Mouse (Mus musculus) frontal cortex, postnatal 36 days (tissue): ENCODE results near the gene Gng2.
"Not testable (repeated sequence)": the region's sequence is repeated elsewhere in the genome, so short reads cannot be mapped to it uniquely, and the experiment has no call there.

ENCODE experiments used
- DNase-seq, 2 experiments: peaks; one replicate each; pipeline ENCODE4 v3.0.0; 2022; ENCODE audit warnings: low spot score in 2 of 2

Gene Gng2

DNA sequence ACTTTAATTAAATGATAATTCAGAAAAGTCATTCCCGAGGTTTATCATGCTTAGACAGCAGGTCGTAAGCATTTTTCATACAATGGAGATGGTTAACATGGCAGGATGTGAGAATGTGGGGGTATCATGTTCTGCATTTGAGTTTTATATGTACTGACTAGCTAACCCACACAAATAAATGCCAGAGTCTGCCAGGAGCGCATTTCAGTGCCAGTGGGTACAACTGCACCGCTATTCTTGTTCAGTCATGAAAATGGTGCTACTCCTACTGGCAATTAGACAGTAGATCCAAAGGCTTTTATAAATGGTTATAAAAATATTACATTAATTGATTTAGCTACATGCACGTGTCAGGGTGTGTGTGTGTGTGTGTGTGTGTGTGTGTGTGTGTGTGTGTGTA lies 38.9 kb downstream of the Gng2 start:
- DNase-seq = no peak

- DNase-seq = no peak
Measured at GRCm38 (mm10) chr14:19935084-19935483, 42.3 kb downstream of the Gng2 start.

- DNase-seq = no peak
Measured at GRCm38 (mm10) chr14:19933314-19933713, 44.1 kb downstream of the Gng2 start.

- DNase-seq = no peak
Measured at GRCm38 (mm10) chr14:19927879-19928278, 49.5 kb downstream of the Gng2 start.

GRCm38 (mm10) chr14:19927156-19927555 lies 50.3 kb downstream of the Gng2 start:
- no peak for DNase-seq

- DNase-seq = no peak
Measured at GRCm38 (mm10) chr14:19926312-19926711, 51.1 kb downstream of the Gng2 start.

DNA sequence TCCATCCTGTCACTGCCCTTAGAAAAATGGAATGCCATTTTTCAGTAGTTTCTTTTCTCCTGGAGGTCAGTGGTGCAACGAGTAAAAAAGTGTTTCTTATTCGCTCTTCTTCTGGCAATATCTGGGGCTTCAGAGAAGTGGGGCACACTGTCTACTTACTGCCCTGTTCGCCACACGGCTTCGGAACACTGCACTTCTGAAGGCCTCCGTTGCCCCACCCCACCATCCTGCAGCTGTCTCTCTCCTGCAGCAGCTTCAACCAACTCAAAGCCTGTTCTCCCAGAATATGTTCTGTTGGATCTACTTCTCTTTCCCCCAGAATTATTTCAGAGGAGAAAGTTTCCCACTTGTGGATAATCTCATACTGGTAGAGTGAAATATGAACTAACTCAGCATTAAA lies 52.3 kb downstream of the Gng2 start:
- no peak for DNase-seq

GRCm38 (mm10) chr14:19924086-19924485 lies 53.3 kb downstream of the Gng2 start:
- DNase-seq = no peak

DNA sequence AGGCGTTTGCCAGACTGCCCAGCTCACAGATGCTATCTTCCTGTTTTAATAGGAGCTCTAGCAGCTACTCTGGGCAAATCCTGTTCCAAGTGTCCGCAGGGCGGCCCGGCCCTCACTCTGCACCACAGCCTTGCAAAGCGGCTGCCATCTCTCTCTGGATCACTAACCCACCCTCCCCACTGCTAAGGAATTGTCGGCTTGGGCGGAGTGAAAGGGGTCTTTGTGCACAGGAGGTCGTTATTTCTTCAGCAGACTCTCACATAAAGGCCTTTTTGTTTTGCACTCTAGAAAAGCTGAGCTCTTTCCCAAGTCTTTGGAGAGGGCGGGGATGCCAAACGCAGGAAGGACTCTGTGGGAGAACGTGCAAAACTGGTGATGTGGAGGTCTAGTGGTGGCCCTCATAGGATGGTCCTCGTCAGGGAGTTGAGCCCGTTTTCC lies 57.2 kb downstream of the Gng2 start:
- no peak for DNase-seq

DNA sequence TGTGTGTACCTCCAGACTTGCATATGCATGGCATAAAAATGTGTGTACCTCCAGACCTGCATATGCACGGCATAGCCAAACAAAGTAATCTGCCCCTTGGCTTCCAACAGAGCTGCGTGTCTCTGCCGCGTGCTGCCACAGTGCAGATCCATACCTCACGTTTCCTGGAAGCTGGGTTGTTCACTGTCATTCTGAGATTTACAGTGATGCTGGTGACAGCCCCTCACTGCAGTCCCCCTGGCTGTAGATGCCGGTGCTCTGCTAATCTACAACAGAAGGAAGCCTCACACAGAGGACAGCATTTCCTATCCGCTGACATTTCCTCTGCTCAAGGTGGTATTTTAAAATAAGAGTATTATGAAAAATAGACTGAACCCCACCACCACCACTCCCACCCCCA lies 57.6 kb downstream of the Gng2 start:
- no peak for DNase-seq

GRCm38 (mm10) chr14:19917534-19917933 lies 59.9 kb downstream of the Gng2 start:
- no peak for DNase-seq

- no peak for DNase-seq
Measured at GRCm38 (mm10) chr14:19916315-19916714, 61.1 kb downstream of the Gng2 start.

GRCm38 (mm10) chr14:19912891-19913290 lies 64.5 kb downstream of the Gng2 start:
- no peak for DNase-seq

- DNase-seq = peak; percentile 60 to 61
Measured at GRCm38 (mm10) chr14:19905615-19906014, 71.8 kb downstream of the Gng2 start.

GRCm38 (mm10) chr14:19904821-19905220 lies 72.6 kb downstream of the Gng2 start:
- DNase-seq = no peak

DNA sequence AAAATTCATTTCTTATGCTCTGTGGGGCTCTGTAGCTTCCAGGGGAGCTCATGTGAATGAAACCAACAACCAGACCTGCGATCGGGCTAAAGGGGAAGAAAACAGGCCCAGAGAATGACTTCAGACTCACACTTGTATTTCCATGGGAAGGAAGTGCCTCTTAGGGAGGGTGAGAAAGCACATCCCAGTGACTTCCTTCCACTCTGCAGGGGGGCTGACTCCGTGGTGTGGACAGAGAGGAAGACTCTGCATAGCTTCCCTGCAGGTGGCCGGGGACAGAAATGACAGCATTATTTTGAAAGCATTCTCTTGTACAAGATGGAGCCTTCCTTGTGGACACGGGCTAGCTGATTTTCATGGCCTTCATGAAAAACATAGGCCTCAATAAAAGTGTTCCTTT lies 73.4 kb downstream of the Gng2 start:
- no peak for DNase-seq

GRCm38 (mm10) chr14:19900492-19900891 lies 76.9 kb downstream of the Gng2 start:
- no peak for DNase-seq

DNA sequence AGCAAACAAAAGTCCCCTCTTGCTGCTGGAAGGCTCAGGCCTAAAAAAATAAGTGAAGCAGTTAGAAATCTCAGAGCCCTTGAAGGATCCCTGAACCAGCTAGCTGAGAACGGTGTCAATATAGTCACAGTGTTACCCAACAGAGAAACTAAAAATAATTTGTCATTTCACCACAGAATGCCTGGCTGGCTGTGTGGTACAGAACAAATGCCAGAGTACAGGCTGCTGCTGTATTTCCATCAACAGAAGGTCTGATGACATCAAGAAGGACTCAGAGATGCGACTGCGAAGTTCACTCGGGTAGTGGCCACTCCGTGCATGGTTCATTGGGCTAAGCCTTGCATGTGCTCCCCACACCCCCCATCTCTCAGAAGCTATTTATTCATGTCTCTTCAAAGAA lies 89.9 kb downstream of the Gng2 start:
- DNase-seq = peak; percentile 42 to 62

- DNase-seq = not testable (repeated sequence)
Measured at GRCm38 (mm10) chr14:19884431-19884830, 93.0 kb downstream of the Gng2 start.

- peak in 1 of 2 experiments; percentile 13 for DNase-seq
Measured at GRCm38 (mm10) chr14:19874201-19874807, 103.1 kb downstream of the Gng2 start.

DNA sequence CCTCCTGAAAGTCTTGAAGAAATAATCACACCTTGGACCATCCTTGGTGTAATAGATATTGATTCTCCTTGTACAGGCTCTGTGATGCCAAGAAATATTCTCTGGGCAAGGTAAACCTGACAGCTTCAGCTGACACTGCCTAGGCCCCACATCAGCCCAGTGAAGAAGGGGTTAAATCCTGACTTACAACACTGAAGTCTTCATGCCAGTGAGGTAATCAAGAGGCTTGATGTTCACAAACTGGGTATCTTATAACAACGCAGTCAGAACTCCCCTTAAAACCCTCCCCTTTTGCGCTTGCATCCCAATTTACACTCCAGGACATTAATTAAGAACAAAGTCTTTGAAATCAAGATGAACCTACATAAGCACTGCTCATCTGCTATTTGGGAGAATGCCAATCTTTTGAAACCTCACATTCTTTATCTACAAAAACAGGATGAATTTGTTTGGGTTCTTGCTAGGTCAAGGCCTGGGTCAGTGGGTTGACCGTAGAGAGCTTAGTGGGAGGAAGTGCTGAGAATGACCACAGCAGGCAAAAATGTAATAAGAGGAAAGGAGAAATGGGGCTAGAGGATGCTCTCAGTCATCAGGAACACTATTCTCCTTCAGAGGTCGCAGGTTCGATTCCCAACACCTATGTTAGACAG lies 110.0 kb downstream of the Gng2 start:
- no peak for DNase-seq

DNA sequence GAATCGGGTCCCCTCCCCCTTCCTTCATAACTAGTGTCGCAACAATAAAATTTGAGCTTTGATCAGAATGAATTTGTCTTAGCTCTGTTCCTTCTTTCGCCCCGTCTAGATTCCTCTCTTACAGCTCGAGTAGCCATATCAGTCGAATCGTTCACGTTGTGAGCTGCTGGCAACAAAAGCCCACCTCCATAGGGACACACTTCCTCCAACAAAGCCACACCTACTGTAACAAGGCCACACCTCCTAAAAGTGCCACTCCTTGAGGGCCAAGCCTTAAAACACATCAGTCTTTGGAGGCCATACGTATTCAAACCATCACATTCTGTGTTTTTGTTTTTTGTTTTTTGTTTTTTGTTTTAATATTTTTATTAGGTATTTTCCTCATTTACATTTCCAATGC lies 112.3 kb downstream of the Gng2 start:
- DNase-seq = not testable (repeated sequence)

DNA sequence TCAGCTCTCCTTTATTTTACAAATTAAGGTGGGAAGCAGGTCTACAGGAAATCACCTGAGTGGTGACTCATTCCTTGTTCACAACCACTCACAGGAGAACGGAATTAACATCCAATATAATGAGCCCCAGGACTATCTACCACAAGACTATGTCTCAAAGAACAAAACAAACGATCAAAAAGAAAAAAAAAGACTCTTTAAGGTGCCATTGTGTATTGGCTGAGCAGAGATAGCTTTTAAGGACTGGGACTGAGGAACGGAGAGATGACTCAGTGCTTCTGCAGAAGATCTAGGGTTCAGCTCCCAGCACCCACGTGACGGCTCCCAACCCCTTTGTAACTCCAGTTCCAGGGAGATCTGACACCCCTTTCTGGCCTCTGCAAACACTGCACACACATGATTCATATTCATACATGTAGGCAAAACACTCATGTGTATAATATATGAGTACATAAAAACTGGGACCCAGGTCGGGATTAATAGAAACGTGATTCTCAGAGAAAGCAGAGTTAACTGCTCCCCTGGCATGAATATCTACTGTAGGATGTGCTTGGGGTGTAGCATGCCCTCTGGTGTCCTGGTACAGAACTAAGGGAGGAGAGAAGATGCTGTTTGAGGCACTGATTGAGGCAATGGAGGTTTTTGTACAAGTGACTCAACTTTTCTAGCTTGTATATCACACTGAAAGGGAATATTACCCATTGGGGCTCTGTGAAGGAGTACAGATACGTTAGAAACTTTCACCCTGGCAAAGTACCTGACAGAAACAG lies 115.9 kb downstream of the Gng2 start:
- DNase-seq = no peak
